Mouse (Mus musculus) stomach, postnatal 0 days (tissue): ENCODE measurements at regions not wholly inside any gene's neighbourhood (a gene's known extent, or its start where the extent isn't known, plus 50 kb on each side); places are given as distances from the start of the nearest gene placed in this dataset.

Experiments used
- CTCF ChIP-seq: IDR thresholded peaks from 2 replicates; pipeline ENCODE4 v1.5.1; 2016; ENCODE audit warnings: antibody characterized with exemption, low read depth, mild to moderate bottlenecking, moderate library complexity
- EP300 ChIP-seq: optimal IDR thresholded peaks from 2 replicates; pipeline ENCODE3; 2016; ENCODE audit warnings: antibody characterized with exemption

DNA sequence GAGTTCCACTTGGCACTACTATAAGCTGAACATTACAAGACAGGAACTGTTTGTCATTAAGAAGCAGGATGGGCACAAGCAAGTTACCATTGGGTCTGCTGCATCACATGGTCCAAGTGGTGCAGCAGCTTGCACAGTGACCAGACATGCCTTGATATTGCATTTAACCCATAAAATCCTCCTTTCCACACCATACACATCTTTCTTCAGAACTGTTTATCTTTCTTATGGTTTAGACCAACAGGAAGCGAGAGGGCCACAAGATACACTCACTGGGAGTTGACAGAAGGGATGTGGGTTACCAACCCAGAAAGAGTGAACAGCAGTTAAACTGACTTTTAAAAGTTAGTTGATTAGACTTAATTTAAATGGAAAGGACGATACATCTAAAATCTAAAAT, 111.2 kb upstream of the Il6 start:
- no peak for TF ChIP-seq EP300
- TF ChIP-seq CTCF: no peak
